Comparison of ENCODE assay signal across 8 mouse cellular contexts in the genomic region with DNA sequence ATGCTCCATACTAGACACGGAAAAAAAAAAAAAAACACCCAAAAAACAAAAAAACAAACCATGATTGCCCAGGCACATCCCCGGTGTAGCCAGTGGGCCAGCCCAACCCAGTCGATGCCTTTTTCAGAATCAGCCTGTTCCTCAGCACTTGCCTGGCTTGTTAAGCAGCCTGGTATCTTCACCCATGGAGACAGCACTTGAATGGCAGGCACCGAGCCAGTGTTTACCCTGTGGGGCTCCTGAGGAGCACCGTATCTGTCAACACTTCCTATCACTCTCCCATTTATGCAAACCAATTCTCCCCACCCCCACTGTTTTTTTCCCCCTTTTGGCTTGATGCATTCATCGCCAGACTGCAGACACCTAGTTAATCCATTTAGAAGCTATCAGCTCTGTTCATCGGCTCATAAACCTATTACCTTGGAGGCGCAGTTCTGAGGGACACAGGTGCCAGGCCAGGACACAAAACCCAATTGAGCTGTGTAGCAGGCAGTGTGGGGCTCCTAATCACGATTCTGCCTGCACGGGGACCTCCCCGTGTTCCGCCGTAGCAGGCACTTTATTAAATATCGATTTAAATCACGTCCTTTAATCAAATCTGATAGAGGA.
DNase-seq lines count a peak whose midpoint lies in the region; ATAC-seq lines count a peak whose summit lies in the region.

No protein-coding gene starts in this region.

- H3K27ac ChIP-seq in hindbrain, embryonic 13.5 days: peak overlapping the region; percentile 85
- peak overlapping the region; percentile 78 for H3K27ac ChIP-seq in neural tube, embryonic 14.5 days (ENCODE audit: low read depth, low read length)

- peak overlapping the region; percentile 62 for H3K4me2 ChIP-seq in hindbrain, embryonic 13.5 days
- peak overlapping the region; percentile 45 for H3K4me2 ChIP-seq in neural tube, embryonic 14.5 days (ENCODE audit: low read depth, low read length)

- H3K9me3 ChIP-seq in hindbrain, embryonic 13.5 days: no peaks in the 10 kb centered on the region
- H3K9me3 ChIP-seq in neural tube, embryonic 14.5 days (ENCODE audit: control insufficient read depth, low read length): no peaks in the 10 kb centered on the region

- WGBS in hindbrain, embryonic 13.5 days: 14% methylated on average over 15 of the region's 15 CpGs
- 14% methylated on average over 15 of the region's 15 CpGs for WGBS in neural tube, embryonic 14.5 days

- peak overlapping the region; percentile 37 for H3K4me3 ChIP-seq in hindbrain, embryonic 13.5 days
- peak overlapping the region; percentile 24 for H3K4me3 ChIP-seq in neural tube, embryonic 14.5 days (ENCODE audit: low read depth, low read length)

- H3K36me3 ChIP-seq in hindbrain, embryonic 13.5 days: no peaks in the 10 kb centered on the region
- no peaks in the 10 kb centered on the region for H3K36me3 ChIP-seq in neural tube, embryonic 14.5 days (ENCODE audit: control insufficient read depth, insufficient read depth, low read length)

- peak; percentile 9 for DNase-seq in embryo, embryonic 9.5 days (ENCODE audit: extremely low spot score)
- no peak for DNase-seq in embryo, embryonic 11 days
- peak; percentile 21 for DNase-seq in right cerebral cortex, postnatal 14 days
- DNase-seq in right cerebral cortex, postnatal 36 days (ENCODE audit: low spot score in 2 of 2): no peak
- no peak for DNase-seq in thymus, postnatal 14 days
- DNase-seq in gastrocnemius, postnatal 10 days: no peak

- H3K4me1 ChIP-seq in hindbrain, embryonic 13.5 days (replicated peaks): peaks cover 16% of the 10 kb centered on the region
- H3K4me1 ChIP-seq in neural tube, embryonic 14.5 days (ENCODE audit: control insufficient read depth, insufficient read depth, low read length): peaks cover 15% of the 10 kb centered on the region

- H3K9ac ChIP-seq in hindbrain, embryonic 13.5 days: peak overlapping the region; percentile 62
- no peak overlapping the region; the same call in 1 of the 2 replicates for H3K9ac ChIP-seq in neural tube, embryonic 14.5 days (replicated peaks; ENCODE audit: low read depth, low read length)

- peak; percentile 78 for ATAC-seq in hindbrain, embryonic 13.5 days (ENCODE audit: low FRiP score)
- ATAC-seq in neural tube, embryonic 14.5 days (ENCODE audit: low read depth): peak; percentile 82

- H3K27me3 ChIP-seq in hindbrain, embryonic 13.5 days: 0 out of 2 replicates have a peak, but pooled peaks cover 8% of the 10 kb centered on the region
- no peaks in the 10 kb centered on the region for H3K27me3 ChIP-seq in neural tube, embryonic 14.5 days (ENCODE audit: control insufficient read depth, insufficient read depth, low read length)

Comparison
In these comparisons a context has a peak if more than half of its experiments do, and no peak if none do; other contexts are left out.
1. DNase-seq: peak in embryo, embryonic 9.5 days (single experiment) and right cerebral cortex, postnatal 14 days (single experiment); none in embryo, embryonic 11 days (single experiment), right cerebral cortex, postnatal 36 days (0 of 2), thymus, postnatal 14 days (single experiment) and gastrocnemius, postnatal 10 days (single experiment).